Comparison of ENCODE assay signal across 8 mouse cellular contexts in genomic region chr6:87042004-87042336, GRCm38 (mm10). TPM values are rescaled to one million over a fixed set of nuclear protein-coding genes. Genes with fewer than 3 reads are reported as not detected.
DNase-seq lines count a peak whose midpoint lies in the region; ATAC-seq lines count a peak whose summit lies in the region.

No protein-coding gene starts in this region.

- H3K4me3 ChIP-seq in heart, embryonic 11.5 days (ENCODE audit: low read depth, low read length), result peak overlapping the region; percentile 98
- H3K4me3 ChIP-seq in forebrain, embryonic 12.5 days (replicated peaks), result peak overlapping the region; percentile 73
- peak overlapping the region; percentile 91 for H3K4me3 ChIP-seq in liver, embryonic 12.5 days

- peak overlapping the region; percentile 79 for H3K4me2 ChIP-seq in heart, embryonic 11.5 days
- peak overlapping the region; percentile 76 for H3K4me2 ChIP-seq in forebrain, embryonic 12.5 days
- H3K4me2 ChIP-seq in liver, embryonic 12.5 days, result peak overlapping the region; percentile 97

- intact Hi-C loops in heart, postnatal 25 days (cut with DNase I), result loop anchor here (5.0 kb wide), 1 partner anchor 35 kb away; the partner anchor contains the start of gene Nfu1

- no peak for DNase-seq in heart, postnatal 25 days (ENCODE audit: low spot score)
- DNase-seq in gastrocnemius, postnatal 4 days (ENCODE audit: low spot score in 2 of 2), result no peak
- no peak for DNase-seq in cerebellum, adult 18-20 months
- no peak for DNase-seq in layer of hippocampus, adult 11-12 months (ENCODE audit: low spot score)

- H3K27ac ChIP-seq in heart, embryonic 11.5 days (ENCODE audit: low read depth, low read length), result peak overlapping the region; percentile 100
- H3K27ac ChIP-seq in forebrain, embryonic 12.5 days, result peak overlapping the region; percentile 96
- peak overlapping the region; percentile 98 for H3K27ac ChIP-seq in liver, embryonic 12.5 days

- H3K27me3 ChIP-seq in heart, embryonic 11.5 days (ENCODE audit: control insufficient read depth, insufficient read depth, low read length), result no peaks in the 10 kb centered on the region
- H3K27me3 ChIP-seq in forebrain, embryonic 12.5 days, result no peaks in the 10 kb centered on the region
- H3K27me3 ChIP-seq in liver, embryonic 12.5 days (replicated peaks), result no peaks in the 10 kb centered on the region

- no peaks in the 10 kb centered on the region for H3K36me3 ChIP-seq in heart, embryonic 11.5 days (ENCODE audit: control insufficient read depth, insufficient read depth, low read length)
- H3K36me3 ChIP-seq in forebrain, embryonic 12.5 days (replicated peaks), result no peaks in the 10 kb centered on the region
- 0 out of 2 replicates have a peak, but pooled peaks cover 2% of the 10 kb centered on the region for H3K36me3 ChIP-seq in liver, embryonic 12.5 days

- H3K9me3 ChIP-seq in heart, embryonic 11.5 days (replicated peaks; ENCODE audit: control insufficient read depth, low read length), result peaks cover 2% of the 10 kb centered on the region; the same call in 1 of the 2 replicates
- no peaks in the 10 kb centered on the region for H3K9me3 ChIP-seq in forebrain, embryonic 12.5 days
- peaks cover 3% of the 10 kb centered on the region; the same call in 1 of the 2 replicates for H3K9me3 ChIP-seq in liver, embryonic 12.5 days (replicated peaks)

- peak overlapping the region; percentile 94 for H3K9ac ChIP-seq in heart, embryonic 11.5 days (ENCODE audit: low read depth, low read length)
- peak overlapping the region; percentile 87 for H3K9ac ChIP-seq in forebrain, embryonic 12.5 days
- peak overlapping the region; percentile 95 for H3K9ac ChIP-seq in liver, embryonic 12.5 days

- peaks cover 15% of the 10 kb centered on the region; the same call in 1 of the 2 replicates for H3K4me1 ChIP-seq in heart, embryonic 11.5 days (ENCODE audit: control insufficient read depth, insufficient read depth, low read length)
- H3K4me1 ChIP-seq in forebrain, embryonic 12.5 days, result peaks cover 9% of the 10 kb centered on the region
- H3K4me1 ChIP-seq in liver, embryonic 12.5 days, result peaks cover 28% of the 10 kb centered on the region

- ATAC-seq in heart, embryonic 11.5 days (replicated peaks; ENCODE audit: insufficient number of reproducible peaks, low FRiP score, low TSS enrichment), result no peak
- ATAC-seq in CD4-positive, CD25-positive, alpha-beta regulatory T cell, adult 4 months, result peak; percentile 15
- ATAC-seq in forebrain, embryonic 12.5 days (ENCODE audit: low FRiP score), result peak; percentile 2; the same call in 1 of the 2 replicates
- ATAC-seq in liver, embryonic 12.5 days, result no peak

- 0% methylated on average over 11 of the region's 11 CpGs for WGBS in heart, embryonic 11.5 days (ENCODE audit: insufficient replicate concordance)
- under 1% methylated on average over 11 of the region's 11 CpGs for WGBS in forebrain, embryonic 12.5 days
- 1% methylated on average over 11 of the region's 11 CpGs for whole genome bisulfite sequencing in liver, embryonic 12.5 days (ENCODE audit: insufficient replicate concordance)

RNA-seq across cellular contexts. Expression of gene Gfpt1, which starts 0.7 kb away (rescaled TPM):
- polyA plus RNA-seq in heart, embryonic 11.5 days (2014; fragmentation: Nextera tagmentation; extraction: Ambion mirVana), result 14.7 and 20.1 TPM in 2 replicates
- 10 to 100 TPM; 14.8 to 17.7 TPM for total RNA-seq in heart, postnatal 25 days (2021)
- polyA plus RNA-seq in CD4-positive, CD25-positive, alpha-beta regulatory T cell, adult 4 months (2017; shearing (Covaris generic)), result 10 to 100 TPM; 21.8 to 27.7 TPM
- 18.7 and 20.3 TPM in 2 replicates for polyA plus RNA-seq in forebrain, embryonic 12.5 days (2016; fragmentation: Nextera tagmentation; extraction: Ambion mirVana)
- polyA plus RNA-seq in liver, embryonic 12.5 days (2016; fragmentation: Nextera tagmentation; extraction: Ambion mirVana), result 8.7 and 9.2 TPM in 2 replicates
- 10 to 100 TPM; 52.6 TPM for total RNA-seq in gastrocnemius, postnatal 4 days (2021)

RNA-seq across cellular contexts. Expression of gene Nfu1, which starts 32.9 kb away (rescaled TPM):
- 96.8 and 102 TPM in 2 replicates for polyA plus RNA-seq in heart, embryonic 11.5 days (2014; fragmentation: Nextera tagmentation; extraction: Ambion mirVana)
- 10 to 100 TPM; 68.6 to 72.6 TPM for total RNA-seq in heart, postnatal 25 days (2021)
- polyA plus RNA-seq in CD4-positive, CD25-positive, alpha-beta regulatory T cell, adult 4 months (2017; shearing (Covaris generic)), result 100 to 1,000 TPM; 145 to 167 TPM
- polyA plus RNA-seq in forebrain, embryonic 12.5 days (2016; fragmentation: Nextera tagmentation; extraction: Ambion mirVana), result 83.3 and 86.4 TPM in 2 replicates
- polyA plus RNA-seq in liver, embryonic 12.5 days (2016; fragmentation: Nextera tagmentation; extraction: Ambion mirVana), result 65.2 and 66.9 TPM in 2 replicates
- 10 to 100 TPM; 61.7 to 68.1 TPM for total RNA-seq in gastrocnemius, postnatal 4 days (2021)

Comparison
In these comparisons a context has a peak if more than half of its experiments do, and no peak if none do; other contexts are left out.
1. ATAC-seq: peak in CD4-positive, CD25-positive, alpha-beta regulatory T cell, adult 4 months (single experiment) and forebrain, embryonic 12.5 days (single experiment); none in heart, embryonic 11.5 days (single experiment) and liver, embryonic 12.5 days (single experiment).
2. Peak in every context shown above with its lines, with median percentiles within 50 percentile points of each other: H3K27ac ChIP-seq, H3K4me2 ChIP-seq, H3K4me3 ChIP-seq and H3K9ac ChIP-seq.